Mouse (Mus musculus): ENCODE results near the gene Pxk. TPM values are rescaled to one million over a fixed set of nuclear protein-coding genes. Genes with fewer than 3 reads are reported as not detected.

The Pxk gene
- 29.4 TPM in 2 replicates for polyA plus RNA-seq (2015; fragmentation: Nextera tagmentation; extraction: Ambion mirVana)

DNA sequence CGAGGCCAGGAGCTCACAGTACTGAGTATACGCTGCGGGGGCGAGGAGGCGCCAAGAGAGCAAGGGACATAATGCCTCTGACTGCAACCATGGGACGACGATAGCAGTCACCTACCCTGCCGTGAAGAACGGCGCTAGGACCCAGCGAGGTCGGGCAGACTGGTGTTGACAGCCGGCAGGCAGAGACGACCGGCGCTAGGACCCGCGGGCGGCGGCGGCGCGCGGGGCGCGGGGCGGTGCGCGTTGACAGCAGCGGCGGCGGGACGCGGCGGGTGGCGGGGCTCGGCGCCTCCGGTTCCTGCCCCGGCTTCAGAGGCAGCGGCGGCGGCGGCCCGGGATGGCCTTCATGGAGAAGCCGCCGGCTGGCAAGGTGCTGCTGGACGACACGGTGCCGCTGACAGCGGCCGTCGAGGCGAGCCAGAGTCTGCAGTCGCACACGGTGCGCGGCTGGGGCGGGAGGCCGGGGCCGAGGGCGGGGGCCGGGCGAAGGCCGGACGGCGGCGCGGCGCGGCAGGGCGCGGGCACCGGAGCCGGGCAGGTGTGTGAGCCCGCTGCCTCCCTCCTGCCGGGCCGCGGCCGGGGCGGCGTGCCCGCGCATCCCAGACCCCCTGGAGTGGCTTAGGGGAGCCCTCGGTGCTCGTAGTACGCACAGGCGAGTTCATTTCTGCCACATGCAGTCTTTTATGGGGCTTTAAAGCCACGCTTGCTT is at the start of gene Pxk:
Gene Pxk (plus strand): TSS at position 234 of the 709 bp plus-strand sequence.
- H3K36me3 ChIP-seq (ENCODE audit: control insufficient read depth, insufficient read depth, low read length), result no peaks in the 10 kb centered on the region
- TF ChIP-seq EP300 (optimal IDR thresholded peaks at IDR 0.05) (no peak), CTCF (IDR thresholded peaks at IDR 0.05; ENCODE audit: low read depth) (no peak)
- no peaks in the 10 kb centered on the region for H3K9me3 ChIP-seq (ENCODE audit: control insufficient read depth, low read length)
- peak within 1 kb of the TSS; percentile 88 for H3K27ac ChIP-seq (replicated peaks)
- DNase-seq (ENCODE audit: low spot score) (peak; percentile 95), ATAC-seq (ENCODE audit: low FRiP score, low TSS enrichment) (peak; percentile 93)
- peak within 1 kb of the TSS; percentile 70 for H3K4me2 ChIP-seq (replicated peaks; ENCODE audit: low read depth)
- H3K4me1 ChIP-seq (replicated peaks; ENCODE audit: control insufficient read depth, insufficient read depth), result no peaks in the 10 kb centered on the region
- no peaks in the 10 kb centered on the region for H3K27me3 ChIP-seq (ENCODE audit: control insufficient read depth, insufficient read depth, low read length)
- H3K9ac ChIP-seq (ENCODE audit: low read length), result peak within 1 kb of the TSS; percentile 78
- WGBS, result under 1% methylated on average over 80 of the region's 89 CpGs
- H3K4me3 ChIP-seq (ENCODE audit: low read depth, low read length), result peak within 1 kb of the TSS; percentile 84

DNA sequence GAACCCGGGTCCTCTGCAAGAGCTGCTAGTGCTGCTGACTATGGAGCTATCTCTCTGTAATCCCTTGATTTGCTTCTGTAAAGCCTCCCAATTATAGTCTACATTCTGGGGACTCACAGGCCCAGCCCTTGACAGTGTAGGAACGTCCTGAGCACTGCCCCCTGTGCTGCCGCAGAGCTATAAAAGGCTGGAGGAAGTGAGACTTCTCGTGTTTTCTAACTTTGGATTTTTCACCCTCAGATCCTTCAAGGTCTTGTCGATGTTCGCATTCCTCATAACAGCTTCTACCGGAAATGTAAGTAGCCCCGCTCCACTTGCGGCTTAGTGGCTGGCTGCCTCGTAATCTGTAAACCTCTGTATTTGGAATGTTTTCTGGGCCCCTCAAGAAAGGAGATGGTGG is 48.7 kb upstream of the Pxk start:
- H3K4me1 ChIP-seq (replicated peaks; ENCODE audit: control insufficient read depth, insufficient read depth), result no peaks in the 10 kb centered on the region
- no peaks in the 10 kb centered on the region for H3K27me3 ChIP-seq (ENCODE audit: control insufficient read depth, insufficient read depth, low read length)
- H3K36me3 ChIP-seq (ENCODE audit: control insufficient read depth, insufficient read depth, low read length), result peaks cover 4% of the 10 kb centered on the region; the same call in 1 of the 2 replicates
- H3K27ac ChIP-seq (replicated peaks), result no peak overlapping the region
- H3K9me3 ChIP-seq (ENCODE audit: control insufficient read depth, low read length), result no peaks in the 10 kb centered on the region
- TF ChIP-seq EP300 (optimal IDR thresholded peaks at IDR 0.05) (no peak), CTCF (IDR thresholded peaks at IDR 0.05; ENCODE audit: low read depth) (no peak)
- no peak for ATAC-seq (ENCODE audit: low FRiP score, low TSS enrichment)
- DNase-seq (ENCODE audit: low spot score), result no peak
- H3K4me2 ChIP-seq (replicated peaks; ENCODE audit: low read depth), result no peak overlapping the region
- H3K9ac ChIP-seq (ENCODE audit: low read length), result no peak overlapping the region
- WGBS, result 89% methylated on average over 10 of the region's 10 CpGs
- H3K4me3 ChIP-seq (ENCODE audit: low read depth, low read length), result no peak overlapping the region

DNA sequence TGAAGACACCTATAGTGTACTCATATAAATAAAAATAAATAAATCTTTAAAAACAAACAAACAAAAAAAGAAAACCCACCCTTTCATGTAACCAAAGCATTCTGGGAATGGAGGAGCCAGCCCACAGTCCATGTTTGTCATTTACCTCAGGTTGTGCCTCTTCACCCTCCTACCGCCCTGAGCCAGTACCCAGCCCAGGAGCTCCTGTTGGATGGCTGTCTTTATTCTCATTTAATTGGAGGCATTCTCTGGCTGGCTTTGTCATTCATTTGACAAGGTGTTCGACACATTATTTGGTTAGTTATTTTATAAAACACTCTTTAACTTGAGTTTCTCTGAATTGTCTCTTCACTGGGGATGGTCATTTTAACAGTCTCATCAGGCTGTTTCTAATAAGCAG is 46.1 kb upstream of the Pxk start:
- Histone ChIP-seq H3K4me3 (ENCODE audit: low read depth, low read length) (no peak overlapping the region), H3K4me1 (replicated peaks; ENCODE audit: control insufficient read depth, insufficient read depth) (no peaks in the 10 kb centered on the region), H3K27me3 (ENCODE audit: control insufficient read depth, insufficient read depth, low read length) (no peaks in the 10 kb centered on the region), H3K4me2 (replicated peaks; ENCODE audit: low read depth) (no peak overlapping the region), H3K36me3 (ENCODE audit: control insufficient read depth, insufficient read depth, low read length) (peaks cover 2% of the 10 kb centered on the region; the same call in 1 of the 2 replicates), H3K9ac (ENCODE audit: low read length) (no peak overlapping the region), H3K27ac (replicated peaks) (no peak overlapping the region), H3K9me3 (ENCODE audit: control insufficient read depth, low read length) (no peaks in the 10 kb centered on the region)
- WGBS, result 93% methylated on average over 2 of the region's 2 CpGs
- DNase-seq (ENCODE audit: low spot score) (no peak), ATAC-seq (ENCODE audit: low FRiP score, low TSS enrichment) (no peak)
- TF ChIP-seq EP300 (optimal IDR thresholded peaks at IDR 0.05) (no peak), CTCF (IDR thresholded peaks at IDR 0.05; ENCODE audit: low read depth) (no peak)

- no peak overlapping the region for H3K9ac ChIP-seq (ENCODE audit: low read length)
- no peak for ATAC-seq (ENCODE audit: low FRiP score, low TSS enrichment)
- WGBS, result 89% methylated on average over 7 of the region's 7 CpGs
- TF ChIP-seq CTCF (IDR thresholded peaks at IDR 0.05; ENCODE audit: low read depth), result no peak
- no peak for TF ChIP-seq EP300 (optimal IDR thresholded peaks at IDR 0.05)
- no peaks in the 10 kb centered on the region for H3K27me3 ChIP-seq (ENCODE audit: control insufficient read depth, insufficient read depth, low read length)
- H3K4me3 ChIP-seq (ENCODE audit: low read depth, low read length), result no peak overlapping the region
- H3K4me1 ChIP-seq (replicated peaks; ENCODE audit: control insufficient read depth, insufficient read depth), result no peaks in the 10 kb centered on the region
- no peak overlapping the region for H3K27ac ChIP-seq (replicated peaks)
- H3K36me3 ChIP-seq (ENCODE audit: control insufficient read depth, insufficient read depth, low read length), result peaks cover 2% of the 10 kb centered on the region; the same call in 1 of the 2 replicates
- H3K4me2 ChIP-seq (replicated peaks; ENCODE audit: low read depth), result no peak overlapping the region
- no peak for DNase-seq (ENCODE audit: low spot score)
- H3K9me3 ChIP-seq (ENCODE audit: control insufficient read depth, low read length), result no peaks in the 10 kb centered on the region
These were observed 45.4 kb upstream of the Pxk start for GRCm38 (mm10) chr14:8052661-8053060.

DNA sequence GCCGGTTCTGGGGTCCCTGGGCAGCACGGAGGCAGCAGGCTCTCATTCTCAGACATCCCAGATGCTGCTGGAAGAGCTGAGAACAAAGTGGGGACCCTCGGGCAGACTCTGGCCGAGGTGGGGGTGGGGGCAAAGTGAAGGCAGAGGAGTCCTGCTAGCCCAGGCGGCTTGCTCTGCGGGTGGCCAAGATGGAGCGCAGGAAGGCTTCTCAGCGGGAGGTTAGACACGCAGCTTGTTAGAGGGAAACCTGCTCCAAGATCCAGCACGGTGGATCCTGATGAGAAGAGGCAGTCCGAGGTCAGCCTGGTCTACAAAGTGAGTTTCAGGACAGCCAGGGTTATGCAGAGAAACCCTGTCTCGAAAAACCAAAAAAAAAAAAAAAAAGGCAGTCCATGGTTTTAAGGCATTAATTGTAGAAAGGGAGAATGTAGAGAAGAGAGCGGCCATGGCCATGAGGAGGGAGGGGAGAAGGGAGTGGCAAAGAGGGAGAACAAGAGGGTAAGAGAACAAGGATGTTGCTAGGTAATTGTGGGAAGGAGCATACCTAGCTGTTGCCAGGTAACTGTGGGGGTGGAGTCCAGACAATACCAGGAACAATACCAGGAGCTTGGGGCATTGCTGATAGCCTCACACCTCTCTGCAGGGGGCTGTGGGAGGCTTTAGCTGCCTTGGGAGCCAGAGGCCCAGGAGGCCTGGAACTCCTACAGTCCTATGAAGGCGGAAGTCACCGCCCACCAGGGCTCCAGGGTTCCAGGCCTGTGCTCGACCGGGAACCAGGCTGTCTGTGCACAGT is 43.5 kb upstream of the Pxk start:
- no peak overlapping the region for H3K27ac ChIP-seq (replicated peaks)
- no peaks in the 10 kb centered on the region for H3K4me1 ChIP-seq (replicated peaks; ENCODE audit: control insufficient read depth, insufficient read depth)
- WGBS, result 40% methylated on average over 17 of the region's 17 CpGs
- no peak overlapping the region for H3K4me2 ChIP-seq (replicated peaks; ENCODE audit: low read depth)
- no peak overlapping the region for H3K9ac ChIP-seq (ENCODE audit: low read length)
- TF ChIP-seq EP300 (optimal IDR thresholded peaks at IDR 0.05), result no peak
- TF ChIP-seq CTCF (IDR thresholded peaks at IDR 0.05; ENCODE audit: low read depth), result no peak
- no peaks in the 10 kb centered on the region for H3K9me3 ChIP-seq (ENCODE audit: control insufficient read depth, low read length)
- H3K27me3 ChIP-seq (ENCODE audit: control insufficient read depth, insufficient read depth, low read length), result no peaks in the 10 kb centered on the region
- H3K4me3 ChIP-seq (ENCODE audit: low read depth, low read length), result no peak overlapping the region
- DNase-seq (ENCODE audit: low spot score) (peak; percentile 61), ATAC-seq (ENCODE audit: low FRiP score, low TSS enrichment) (peak; percentile 83)
- peaks cover 2% of the 10 kb centered on the region; the same call in 1 of the 2 replicates for H3K36me3 ChIP-seq (ENCODE audit: control insufficient read depth, insufficient read depth, low read length)

Measured in stomach, postnatal 0 days (tissue).